Mouse (Mus musculus) megakaryocyte, adult 5-6 weeks (primary cell): ENCODE measurements around the gene Zc3h7b. TPM values are rescaled to one million over a fixed set of nuclear protein-coding genes. Genes with fewer than 3 reads are reported as not detected.
"Not testable (repeated sequence)": the region's sequence is repeated elsewhere in the genome, so short reads cannot be mapped to it uniquely, and the experiment has no call there.

Source experiments
- ATAC-seq: 2 replicates; pipeline ENCODE4 v1.8.0; 2016; ENCODE audit warnings: mild to moderate bottlenecking, inconsistent platforms; ENCODE audit not compliant: poor library complexity, severe bottlenecking
- total RNA-seq, 2 experiments: library from RNA; stranded (forward) in 1 of 2; stranded (reverse) in 1 of 2; fragments of 153-499, 151-499 nt in 1 of 2; fragments of 221-1000, 200-1000 nt in 1 of 2; gene quantifications; 2 replicates each; pipeline versions ENCODE4 v1.2.3 to v1.2.4; 2015 to 2017

Zc3h7b gene
- total RNA-seq (2015) (5.8 and 6.2 TPM in 2 replicates), total RNA-seq (2017) (5.5 and 7.0 TPM in 2 replicates)

DNA sequence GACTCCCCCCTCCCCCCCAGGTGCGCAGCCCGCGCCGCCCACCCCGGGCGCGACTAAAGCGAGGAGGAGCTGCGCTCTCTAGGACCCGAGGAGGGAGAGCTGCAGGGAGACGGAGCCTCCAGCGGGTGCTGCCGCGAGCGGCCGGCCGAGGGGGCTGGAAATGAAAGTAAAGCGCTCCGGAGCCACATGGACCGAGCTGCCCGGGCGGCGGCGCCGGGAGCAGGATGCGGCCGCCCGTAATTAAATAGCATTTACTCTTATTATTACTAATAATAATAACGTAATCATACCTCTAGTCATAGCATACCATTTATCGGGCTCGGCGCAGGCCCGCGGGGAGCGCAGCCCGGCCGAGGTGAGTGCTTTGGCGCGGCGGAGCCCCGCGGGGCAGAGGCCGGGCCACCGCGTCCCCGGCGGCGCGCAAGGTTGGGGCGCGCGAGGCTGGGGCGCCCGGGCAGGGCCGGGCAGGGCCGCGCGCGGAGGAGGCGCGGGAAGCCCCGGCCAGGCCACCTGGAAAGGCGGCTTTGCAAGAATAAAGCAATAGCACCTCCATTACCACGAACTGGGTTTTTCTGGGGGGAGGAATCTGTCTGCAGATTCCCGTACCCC is at the start of gene Zc3h7b, which contains the start of gene Rangap1:
TSS of gene Zc3h7b (plus strand) at position 66 of the 609 bp plus-strand sequence.
TSS of gene Rangap1 (minus strand) at position 539 of the 609 bp plus-strand sequence.
- ATAC-seq = peak; percentile 80

DNA sequence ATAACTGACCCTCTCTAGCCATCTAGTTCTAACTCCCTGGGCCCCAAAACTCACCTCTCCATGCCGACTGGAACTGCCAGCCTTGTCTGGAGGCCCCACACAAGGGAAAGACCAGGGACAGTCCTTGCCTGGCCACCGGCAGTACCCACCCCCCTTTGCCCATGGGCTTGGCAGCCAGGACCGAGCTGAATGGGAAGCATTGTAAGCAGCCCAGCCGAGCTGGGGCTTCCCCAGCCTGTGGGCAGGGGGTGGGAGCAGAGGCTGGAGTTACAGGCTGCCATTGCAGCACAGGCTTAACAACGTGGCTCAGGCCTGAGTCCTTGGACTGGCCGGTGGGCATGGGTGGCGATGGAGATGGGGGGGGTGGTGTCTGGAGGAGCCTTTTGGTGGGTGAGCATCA is 47.7 kb upstream of the Zc3h7b start, which contains the start of gene Chadl:
TSS of gene Chadl (minus strand) at position 113 of the 400 bp plus-strand sequence.
- ATAC-seq = no peak

- ATAC-seq = no peak
These were observed 47.0 kb upstream of the Zc3h7b start for GRCm38 (mm10) chr15:81697847-81698246.

DNA sequence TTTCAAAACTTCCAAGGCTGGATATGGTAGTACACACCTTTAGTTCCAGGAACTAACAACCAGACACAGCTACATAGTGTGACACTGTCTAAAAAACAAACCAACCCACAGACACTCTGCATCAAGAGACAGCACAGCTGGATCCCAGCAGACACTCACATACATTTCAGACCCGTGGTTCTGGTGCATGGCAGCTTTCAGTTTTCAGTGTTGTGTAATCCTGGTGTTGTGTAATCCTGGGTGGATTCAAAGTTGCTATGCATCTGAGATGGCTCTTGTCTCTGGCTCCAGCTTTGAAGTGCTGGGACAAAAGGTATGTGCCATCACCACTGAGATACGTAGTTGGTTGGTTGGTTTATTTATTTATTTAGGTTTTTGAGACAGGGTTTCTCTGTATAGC is 46.3 kb upstream of the Zc3h7b start:
- peak; percentile 24; the same call in 1 of the 2 replicates for ATAC-seq

GRCm38 (mm10) chr15:81700161-81700560 is 44.7 kb upstream of the Zc3h7b start:
- no peak for ATAC-seq

DNA sequence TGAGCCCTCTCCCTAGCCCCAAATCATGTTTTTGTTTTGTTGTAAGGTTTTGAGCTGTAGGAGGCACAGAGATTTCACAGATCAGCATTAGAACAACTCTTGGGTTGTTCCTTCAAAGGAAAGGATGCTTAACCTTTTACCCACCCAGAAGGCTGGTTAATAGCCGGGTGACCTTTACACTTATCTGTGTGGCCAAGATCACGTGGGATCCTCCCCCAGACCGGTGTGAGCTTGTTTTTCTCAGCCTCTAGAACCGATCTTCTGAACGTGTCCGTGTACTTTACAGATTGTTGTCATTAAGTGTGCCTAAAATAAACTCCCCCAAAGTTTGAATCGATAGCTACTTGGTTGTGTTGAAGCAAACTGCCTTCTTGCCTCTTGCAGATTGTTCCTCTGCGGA is 44.3 kb upstream of the Zc3h7b start:
- ATAC-seq = no peak

DNA sequence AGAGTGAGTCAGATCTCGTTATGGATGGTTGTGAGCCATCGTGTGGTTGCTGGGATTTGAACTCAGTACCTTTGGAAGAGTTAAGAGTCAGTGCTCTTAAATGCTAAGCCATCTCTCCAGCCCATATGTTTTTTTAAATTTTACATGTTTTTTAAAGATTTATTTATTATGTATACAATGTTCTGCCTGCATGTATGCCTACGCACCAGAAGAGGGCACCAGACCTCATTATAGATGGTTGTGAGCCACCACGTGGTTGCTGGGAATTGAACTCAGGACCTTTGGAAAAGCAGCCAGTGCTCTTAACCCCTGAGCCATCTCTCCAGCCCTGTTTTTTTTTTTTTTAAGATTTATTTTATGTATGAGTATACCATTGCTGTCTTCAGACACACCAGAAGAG is 43.5 kb upstream of the Zc3h7b start:
- ATAC-seq = not testable (repeated sequence)

DNA sequence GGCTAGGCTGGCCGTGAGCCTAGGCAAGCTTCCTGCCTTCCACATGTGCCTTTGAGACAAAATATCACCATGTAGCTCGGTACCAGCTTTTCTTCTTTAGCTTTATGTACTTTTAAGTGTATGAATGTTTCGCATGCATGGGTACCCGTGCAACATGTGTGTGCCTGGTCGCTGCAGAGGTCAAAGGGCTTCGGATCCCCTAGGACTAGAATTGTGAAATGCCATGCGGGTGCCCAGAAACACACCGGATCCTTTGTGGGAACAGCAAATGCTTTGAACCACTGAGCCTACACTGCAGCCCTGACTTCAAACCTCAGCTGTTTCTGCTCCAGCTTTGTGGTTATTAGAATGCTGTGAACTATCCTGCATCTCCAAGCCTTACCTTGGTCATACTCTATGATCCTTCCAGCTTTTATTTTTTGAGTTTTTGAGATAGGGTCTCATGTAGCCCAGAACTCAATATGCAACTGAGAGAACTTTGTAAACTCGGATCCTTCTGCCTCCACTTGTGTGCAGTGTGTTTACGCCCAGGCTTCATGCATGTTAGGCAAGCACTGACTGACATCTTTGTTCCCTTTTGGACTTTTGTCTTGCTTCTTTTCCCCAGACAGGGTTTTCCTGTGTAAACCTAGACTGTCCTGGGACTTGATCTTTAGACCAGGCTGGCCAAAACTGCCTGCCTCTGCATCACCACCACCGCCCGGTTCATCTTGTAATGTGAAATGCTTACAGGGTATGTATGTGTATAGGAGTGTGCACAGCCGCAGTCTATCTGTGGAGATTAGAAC is 42.4 kb upstream of the Zc3h7b start:
- no peak for ATAC-seq

DNA sequence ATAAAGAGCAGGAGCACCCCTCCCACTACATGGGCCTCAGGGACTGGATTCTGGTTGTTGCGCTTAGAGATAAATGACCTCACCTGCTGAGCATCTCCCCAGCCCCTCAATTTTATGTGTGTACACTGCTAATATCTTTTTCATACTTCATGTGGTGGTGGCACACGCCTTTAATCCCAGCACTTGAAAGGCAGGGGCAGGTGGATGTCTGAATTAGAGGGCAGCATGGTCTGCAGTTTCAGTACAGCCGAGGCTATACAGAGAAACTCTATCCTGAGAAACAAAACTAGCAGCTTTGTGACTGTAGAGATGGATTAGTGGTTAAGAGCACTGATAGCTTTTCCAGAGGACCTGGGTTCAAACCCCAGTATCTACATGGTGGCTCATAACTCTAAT is 41.8 kb upstream of the Zc3h7b start:
- no peak for ATAC-seq

GRCm38 (mm10) chr15:81708991-81709390 is 35.9 kb upstream of the Zc3h7b start:
- no peak for ATAC-seq

DNA sequence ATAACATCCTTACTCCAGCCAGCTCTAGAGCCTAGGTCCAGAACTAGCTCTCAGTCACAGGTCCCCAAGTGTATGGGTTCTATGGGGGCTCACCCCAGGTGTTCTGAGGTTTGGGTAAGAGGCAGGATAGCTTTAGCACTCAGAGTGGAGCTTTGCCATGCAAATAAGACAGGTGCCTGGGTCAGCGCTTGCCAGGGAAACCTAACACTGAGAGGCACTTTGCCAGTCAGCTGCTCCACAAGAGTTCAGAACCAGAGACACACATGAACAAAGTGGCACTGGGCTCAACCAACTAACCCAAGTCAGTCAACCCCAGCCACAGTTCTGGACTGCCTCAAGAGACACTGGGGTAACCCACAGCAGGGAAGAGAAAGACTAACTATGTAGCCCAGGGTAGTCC is 35.2 kb upstream of the Zc3h7b start:
- ATAC-seq = no peak

DNA sequence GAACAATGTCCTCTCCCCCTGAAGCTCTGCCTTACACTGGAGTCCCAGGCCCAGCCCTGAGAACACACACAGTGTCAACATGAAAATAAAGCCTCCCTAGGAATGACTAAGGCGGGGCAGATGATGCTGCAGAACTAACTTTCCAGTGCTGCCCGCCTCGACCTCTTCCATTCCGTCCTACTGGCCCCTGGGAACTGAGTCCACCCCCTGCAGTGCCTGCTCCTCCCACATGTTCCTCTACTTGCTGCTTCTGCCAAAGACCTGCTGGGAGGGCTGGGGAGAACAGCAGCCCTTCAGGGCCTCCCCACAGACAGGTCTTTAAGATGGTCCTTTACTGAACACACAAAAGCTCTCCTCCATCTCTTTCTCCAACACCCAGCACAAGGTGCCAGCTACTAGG is 34.1 kb upstream of the Zc3h7b start:
- no peak for ATAC-seq

- ATAC-seq = no peak
These were observed 31.1 kb upstream of the Zc3h7b start for GRCm38 (mm10) chr15:81713742-81714141.

DNA sequence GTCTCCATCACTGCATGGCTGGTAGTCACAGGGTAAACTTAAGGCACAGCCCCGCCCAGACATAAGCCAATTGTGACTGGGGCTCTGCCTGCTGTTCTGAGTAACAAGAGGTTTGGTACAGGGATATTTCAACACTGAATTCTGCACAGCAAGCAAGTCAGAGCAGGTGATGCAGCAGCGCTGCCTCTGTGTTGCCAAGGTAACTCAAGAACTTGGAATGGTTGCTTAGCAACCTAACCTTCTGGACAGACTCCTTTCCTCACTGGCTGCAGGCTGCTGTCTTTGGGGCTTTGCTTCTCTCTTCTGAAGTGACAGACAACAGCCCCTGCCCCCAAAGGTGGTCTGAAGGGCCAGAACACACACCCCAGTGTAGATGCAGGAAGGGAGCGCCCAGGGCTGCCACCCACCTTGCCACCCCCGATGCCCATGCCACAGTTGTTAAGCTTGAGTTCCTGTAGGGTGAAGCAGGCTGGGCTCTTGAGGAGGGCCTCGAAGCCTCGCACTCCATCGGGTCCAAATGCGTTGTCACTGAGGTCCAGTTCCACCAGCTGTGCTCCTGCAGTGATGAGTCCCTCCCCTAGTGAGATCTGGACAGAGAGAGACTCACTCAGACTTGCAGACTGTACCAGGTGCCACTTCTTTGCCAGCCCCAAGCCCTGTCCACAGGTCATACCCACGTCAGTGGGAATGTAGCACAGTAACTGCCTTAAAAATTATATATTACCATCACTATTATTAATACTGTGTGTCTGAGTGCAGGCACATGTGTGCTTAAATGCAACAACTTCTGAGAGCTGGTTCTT is 26.3 kb upstream of the Zc3h7b start:
- no peak for ATAC-seq

DNA sequence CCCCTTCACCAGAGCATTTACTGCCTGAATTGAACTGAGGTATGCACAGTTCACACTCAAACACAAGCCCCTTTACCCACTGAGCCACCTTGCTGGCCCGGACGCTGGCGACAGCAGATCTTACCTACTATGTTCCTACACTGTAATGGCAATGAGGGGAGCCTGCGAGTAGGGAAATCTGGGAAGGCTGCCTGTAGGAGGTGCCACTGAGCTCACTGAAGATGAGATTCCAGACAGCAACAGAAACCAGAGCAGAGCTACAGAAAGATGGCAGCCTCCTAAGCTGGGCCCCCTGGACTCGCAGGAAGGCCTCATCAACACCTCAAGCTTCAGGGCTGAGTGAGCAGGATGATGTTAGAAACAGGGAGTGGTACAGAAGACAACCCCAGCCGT is 25.7 kb upstream of the Zc3h7b start:
- no peak for ATAC-seq

- no peak for ATAC-seq
These were observed 22.5 kb upstream of the Zc3h7b start for GRCm38 (mm10) chr15:81722361-81722760.

- ATAC-seq = no peak
These were observed 21.2 kb upstream of the Zc3h7b start for GRCm38 (mm10) chr15:81723653-81724052.

DNA sequence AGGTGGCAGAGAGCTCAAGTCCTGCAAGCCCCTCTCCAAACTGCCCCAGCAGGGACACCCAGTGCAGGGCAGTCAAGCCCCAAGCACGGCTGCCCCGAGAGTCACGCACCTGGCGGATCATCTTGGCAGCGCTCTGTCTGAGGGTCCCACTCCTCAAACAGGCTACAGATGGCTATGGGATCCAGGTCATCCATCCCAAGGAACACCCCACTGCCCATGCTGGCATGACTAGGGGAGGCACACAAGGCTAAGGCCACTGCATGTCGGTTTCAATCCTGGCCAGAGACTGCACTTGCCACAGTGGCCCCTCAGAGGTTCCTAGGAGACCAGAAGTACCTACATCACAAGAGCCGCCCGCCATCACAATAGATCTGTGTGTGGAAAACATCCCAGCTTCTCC is 18.9 kb upstream of the Zc3h7b start:
- ATAC-seq = no peak

- peak; percentile 34; the same call in 1 of the 2 replicates for ATAC-seq
These were observed 15.5 kb upstream of the Zc3h7b start for GRCm38 (mm10) chr15:81729241-81729791.

DNA sequence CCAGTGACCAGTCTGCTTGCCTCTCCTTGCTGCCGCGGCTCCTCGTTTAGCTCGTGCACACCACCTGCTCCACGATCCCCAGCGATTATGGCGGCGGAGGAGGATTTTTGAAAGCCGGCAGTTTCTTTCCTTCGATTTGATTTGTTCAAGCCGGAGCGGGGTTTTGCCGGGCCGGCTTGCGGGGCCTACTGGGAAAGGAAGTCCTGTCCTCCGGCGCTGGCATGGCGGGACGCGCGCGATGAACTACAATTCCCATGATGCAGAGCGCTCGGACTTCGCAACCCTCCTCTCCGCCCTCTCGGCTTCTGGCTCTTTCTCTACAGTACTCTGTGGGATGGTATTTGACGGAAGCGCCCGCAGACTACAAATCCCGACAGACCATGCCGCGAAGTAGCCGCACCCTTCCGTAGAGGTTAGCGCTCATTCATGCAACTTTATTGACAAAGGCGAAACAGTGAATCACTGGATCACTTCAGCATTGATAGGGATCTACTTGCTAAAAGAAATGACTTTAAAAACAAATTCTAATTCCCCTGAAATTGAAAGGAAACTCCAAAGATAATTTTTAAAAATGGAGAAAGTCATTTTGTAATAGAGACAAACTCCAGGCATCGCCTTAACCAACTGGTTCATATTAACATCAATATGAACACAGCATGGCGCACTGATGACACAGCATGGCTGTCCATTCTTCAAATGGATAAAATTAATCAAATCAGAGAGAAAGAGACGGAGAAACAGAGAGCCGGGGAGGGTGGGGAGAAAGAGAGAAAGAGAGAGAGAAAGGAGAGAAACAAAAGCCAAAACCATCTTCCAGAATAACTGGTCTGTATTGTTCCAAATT is 14.8 kb upstream of the Zc3h7b start:
- ATAC-seq = peak; percentile 99
